In genomic region chr11:82989357-82989756, GRCm38 (mm10) we compare ENCODE assay signal across 8 mouse cellular contexts. TPM values are rescaled to one million over a fixed set of nuclear protein-coding genes. Genes with fewer than 3 reads are reported as not detected.
DNase-seq lines count a peak whose midpoint lies in the region; ATAC-seq lines count a peak whose summit lies in the region.

No protein-coding gene starts in this region.

- H3K4me2 ChIP-seq in liver, embryonic 13.5 days = peak overlapping the region; percentile 72
- peak overlapping the region; percentile 86 for H3K4me2 ChIP-seq in stomach, embryonic 16.5 days (ENCODE audit: low read depth, low read length)

- peaks cover 3% of the 10 kb centered on the region; the same call in 1 of the 2 replicates for H3K9me3 ChIP-seq in erythroblast, embryonic 14.5 days (ENCODE audit: control insufficient read depth, low read length)
- H3K9me3 ChIP-seq in liver, embryonic 13.5 days (replicated peaks) = no peaks in the 10 kb centered on the region
- H3K9me3 ChIP-seq in stomach, embryonic 16.5 days (replicated peaks; ENCODE audit: control insufficient read depth, low read length) = no peaks in the 10 kb centered on the region

- 37% methylated on average over 12 of the region's 12 CpGs for WGBS in liver, embryonic 13.5 days (ENCODE audit: insufficient replicate concordance)
- 22% methylated on average over 12 of the region's 12 CpGs for WGBS in stomach, embryonic 16.5 days

- peak; percentile 11 for DNase-seq in retina, postnatal 1 day
- no peak for DNase-seq in retina, embryonic 14.5 days (ENCODE audit: low spot score)
- no peak for DNase-seq in liver, embryonic 13.5 days
- DNase-seq in urinary bladder, adult 2 months (ENCODE audit: low spot score) = no peak
- no peak for DNase-seq in left cerebral cortex, postnatal 25 days (ENCODE audit: low spot score in 2 of 2)

- peaks cover 38% of the 10 kb centered on the region for H3K36me3 ChIP-seq in erythroblast, embryonic 14.5 days (ENCODE audit: control insufficient read depth)
- H3K36me3 ChIP-seq in liver, embryonic 13.5 days = peaks cover 25% of the 10 kb centered on the region
- 0 out of 2 replicates have a peak, but pooled peaks cover 2% of the 10 kb centered on the region for H3K36me3 ChIP-seq in stomach, embryonic 16.5 days (ENCODE audit: control insufficient read depth, insufficient read depth, low read length)

- H3K27me3 ChIP-seq in erythroblast, embryonic 14.5 days (ENCODE audit: control insufficient read depth) = peaks cover 8% of the 10 kb centered on the region
- no peaks in the 10 kb centered on the region for H3K27me3 ChIP-seq in liver, embryonic 13.5 days
- H3K27me3 ChIP-seq in stomach, embryonic 16.5 days (ENCODE audit: control insufficient read depth, insufficient read depth, low read length) = no peaks in the 10 kb centered on the region

- ATAC-seq in erythroblast, adult 5-6 weeks (replicated peaks; ENCODE audit: low FRiP score, poor library complexity, severe bottlenecking) = no peak
- no peak for ATAC-seq in liver, embryonic 13.5 days (ENCODE audit: low read depth)
- peak; percentile 31; the same call in 1 of the 2 replicates for ATAC-seq in stomach, embryonic 16.5 days (ENCODE audit: insufficient read depth, low FRiP score)

- H3K4me3 ChIP-seq in erythroblast, embryonic 14.5 days (replicated peaks) = peak overlapping the region; percentile 71
- H3K4me3 ChIP-seq in liver, embryonic 13.5 days (replicated peaks) = peak overlapping the region; percentile 63
- H3K4me3 ChIP-seq in stomach, embryonic 16.5 days (replicated peaks; ENCODE audit: low read length) = peak overlapping the region; percentile 53

- no peak overlapping the region for H3K27ac ChIP-seq in liver, embryonic 13.5 days
- H3K27ac ChIP-seq in stomach, embryonic 16.5 days (ENCODE audit: low read length) = no peak overlapping the region

- intact Hi-C loops in left cerebral cortex, postnatal 25 days (cut with DNase I) = no loop called here

- H3K4me1 ChIP-seq in erythroblast, embryonic 14.5 days (ENCODE audit: control insufficient read depth) = peaks cover 18% of the 10 kb centered on the region
- H3K4me1 ChIP-seq in liver, embryonic 13.5 days (replicated peaks) = peaks cover 22% of the 10 kb centered on the region
- H3K4me1 ChIP-seq in stomach, embryonic 16.5 days (ENCODE audit: control insufficient read depth, insufficient read depth, low read length) = peaks cover 12% of the 10 kb centered on the region

- peak overlapping the region; percentile 63; the same call in 1 of the 2 replicates for H3K9ac ChIP-seq in liver, embryonic 13.5 days
- H3K9ac ChIP-seq in stomach, embryonic 16.5 days (ENCODE audit: low read length) = no peak overlapping the region; the same call in 1 of the 2 replicates

RNA-seq across cellular contexts. Expression of gene Slfn9, which starts 2.3 kb away (rescaled TPM):
- polyA plus RNA-seq in erythroblast, embryonic 14.5 days (2012) = 0.39 and 0.46 TPM in 2 replicates
- 4.0 and 7.1 TPM in 2 replicates for total RNA-seq in erythroblast, adult 5-6 weeks (2015; ENCODE audit: low replicate concordance)
- 3.5 and 4.5 TPM in 2 replicates for total RNA-seq in erythroblast, adult 5-6 weeks (2017; ENCODE audit: low replicate concordance)
- 5.5 and 8.3 TPM in 2 replicates for polyA plus RNA-seq in liver, embryonic 13.5 days (2015; fragmentation: Nextera tagmentation; extraction: Ambion mirVana)
- 21.2 and 21.3 TPM in 2 replicates for polyA plus RNA-seq in stomach, embryonic 16.5 days (2015; fragmentation: Nextera tagmentation; extraction: Ambion mirVana)
- 2.2 TPM in 2 replicates for polyA plus RNA-seq in urinary bladder, adult 2 months (2012; rRNA removed)
- under 1 TPM; 0.48 to 0.57 TPM for total RNA-seq in left cerebral cortex, postnatal 25 days (2021)

RNA-seq across cellular contexts. Expression of gene Slfn8, which starts 31.3 kb away (rescaled TPM):
- not detected in 2 replicates for polyA plus RNA-seq in erythroblast, embryonic 14.5 days (2012)
- 3.7 and 9.0 TPM in 2 replicates for total RNA-seq in erythroblast, adult 5-6 weeks (2015; ENCODE audit: low replicate concordance)
- total RNA-seq in erythroblast, adult 5-6 weeks (2017; ENCODE audit: low replicate concordance) = 2.7 and 5.4 TPM in 2 replicates
- polyA plus RNA-seq in liver, embryonic 13.5 days (2015; fragmentation: Nextera tagmentation; extraction: Ambion mirVana) = 0.37 and 0.66 TPM in 2 replicates
- polyA plus RNA-seq in stomach, embryonic 16.5 days (2015; fragmentation: Nextera tagmentation; extraction: Ambion mirVana) = 0.81 and 0.85 TPM in 2 replicates
- polyA plus RNA-seq in urinary bladder, adult 2 months (2012; rRNA removed) = 3.0 and 3.8 TPM in 2 replicates
- under 1 TPM; 0.50 to 0.87 TPM for total RNA-seq in left cerebral cortex, postnatal 25 days (2021)

RNA-seq across cellular contexts. Expression of gene Slfn5, which starts 38.2 kb away (rescaled TPM):
- 0.01 TPM in 1 of 2 replicates, not detected in the other for polyA plus RNA-seq in erythroblast, embryonic 14.5 days (2012)
- total RNA-seq in erythroblast, adult 5-6 weeks (2015; ENCODE audit: low replicate concordance) = 6.9 TPM in 2 replicates
- 10.6 and 11.0 TPM in 2 replicates for total RNA-seq in erythroblast, adult 5-6 weeks (2017; ENCODE audit: low replicate concordance)
- polyA plus RNA-seq in liver, embryonic 13.5 days (2015; fragmentation: Nextera tagmentation; extraction: Ambion mirVana) = 0.68 and 1.4 TPM in 2 replicates
- polyA plus RNA-seq in stomach, embryonic 16.5 days (2015; fragmentation: Nextera tagmentation; extraction: Ambion mirVana) = 1.9 and 2.3 TPM in 2 replicates
- polyA plus RNA-seq in urinary bladder, adult 2 months (2012; rRNA removed) = 19.1 and 23.0 TPM in 2 replicates
- 1 to 10 TPM; 4.4 to 4.5 TPM for total RNA-seq in left cerebral cortex, postnatal 25 days (2021)
